Mouse (Mus musculus) macrophage (primary cell): Measurements from ENCODE around the gene Kifc3. TPM values are rescaled to one million over a fixed set of nuclear protein-coding genes. Genes with fewer than 3 reads are reported as not detected.
"Not testable (repeated sequence)": the region's sequence is repeated elsewhere in the genome, so short reads cannot be mapped to it uniquely, and the experiment has no call there.

Experiments used
- H3K27ac ChIP-seq: fragments of 350-480 bp; formaldehyde crosslinking; 2 replicates; pipeline ENCODE4 v1.9.0; 2021
- H3K36me3 ChIP-seq: fragments of 350-480 bp; formaldehyde crosslinking; 2 replicates; pipeline ENCODE4 v1.9.0; 2021; ENCODE audit errors: inconsistent target
- H3K4me3 ChIP-seq: fragments of 350-480 bp; formaldehyde crosslinking; 2 replicates; pipeline ENCODE4 v1.9.0; 2021; ENCODE audit errors: inconsistent target
- H3K79me2 ChIP-seq: fragments of 350-480 bp; formaldehyde crosslinking; 2 replicates; pipeline ENCODE4 v1.9.0; 2021; ENCODE audit errors: inconsistent target
- WGBS: methylation state at CpG from one replicate; pipeline ENCODE4 v1.1.7; 2026; ENCODE audit warnings: inconsistent platforms; ENCODE audit not compliant: missing documents; 5-methylcytosine and 5-hydroxymethylcytosine counted together
- polyA plus RNA-seq: library from polyadenylated mRNA; stranded (reverse); fragments of 250-400 nt; gene quantifications from 3 replicates; pipeline ENCODE4 v1.2.4, GENCODE M21; 2018; ENCODE audit warnings: inconsistent platforms

The Kifc3 gene
- polyA plus RNA-seq, 1 experiment from 2014 or later = 5.6 TPM

DNA sequence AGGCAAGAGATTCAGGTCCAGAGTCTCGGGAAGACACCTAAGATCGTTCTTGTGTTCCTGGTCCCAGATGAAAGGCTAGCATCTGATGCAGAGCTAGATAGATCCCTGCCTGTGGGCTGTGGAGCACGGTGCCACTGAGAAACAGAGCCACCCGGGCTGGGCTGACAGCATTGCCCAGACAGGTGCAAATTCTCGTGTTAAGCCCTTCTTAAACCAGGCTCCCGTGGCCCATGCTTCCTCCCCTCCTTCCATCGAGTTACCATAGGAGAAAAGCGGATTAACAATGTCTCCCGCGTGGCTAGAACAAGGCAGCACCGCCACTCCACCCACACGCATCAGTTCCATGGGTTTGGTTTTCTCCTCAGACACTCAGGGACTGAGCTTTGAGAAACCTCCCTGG, 18.4 kb downstream of the Kifc3 start:
- Histone ChIP-seq H3K36me3 (no peaks in the 10 kb centered on the region), H3K4me3 (no peak overlapping the region), H3K79me2 (no peaks in the 10 kb centered on the region), H3K27ac (no peak overlapping the region)
- WGBS = 86% methylated on average over 12 of the region's 12 CpGs

DNA sequence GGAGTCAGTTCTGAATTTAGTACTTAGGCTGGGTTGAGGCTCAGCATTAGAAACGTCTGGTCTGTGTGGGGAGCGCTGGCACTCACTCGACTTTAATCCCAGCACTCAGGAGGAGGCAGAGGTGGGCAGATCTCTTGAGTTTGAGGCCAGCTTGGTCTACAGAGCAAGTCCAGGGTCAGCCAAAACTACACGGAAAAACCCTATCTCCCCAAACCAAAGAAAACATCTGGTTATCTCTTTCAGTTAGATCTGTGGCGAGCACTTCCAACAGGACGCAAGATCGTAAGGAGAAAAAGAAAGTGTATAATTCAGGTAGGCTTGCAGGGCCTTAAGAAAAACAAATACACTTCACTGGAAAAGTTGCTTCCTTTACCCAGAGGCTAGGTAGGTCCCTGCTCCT, 20.8 kb downstream of the Kifc3 start:
- 72% methylated on average over 7 of the region's 7 CpGs for WGBS
- Histone ChIP-seq H3K36me3 (no peaks in the 10 kb centered on the region), H3K4me3 (no peak overlapping the region), H3K27ac (no peak overlapping the region), H3K79me2 (no peaks in the 10 kb centered on the region)

DNA sequence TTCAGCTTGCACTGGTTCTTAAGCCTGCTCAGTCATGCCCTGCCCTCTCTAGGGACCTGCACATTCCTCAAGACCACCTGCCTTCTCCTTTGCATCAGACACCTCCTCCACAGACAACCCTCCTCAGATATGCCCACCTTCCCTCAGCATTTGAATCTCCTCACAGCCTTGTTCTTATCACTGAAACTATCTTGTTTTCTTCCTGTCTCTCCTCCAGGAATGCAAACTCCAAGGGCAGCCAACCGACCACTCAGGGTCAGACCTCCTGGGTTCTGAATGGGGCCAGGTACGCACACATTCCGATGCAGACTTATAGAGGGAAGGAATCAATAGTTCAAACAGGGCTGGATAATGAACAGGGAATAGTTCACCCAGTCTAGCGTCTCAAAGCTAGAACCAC, 24.4 kb downstream of the Kifc3 start:
- H3K4me3 ChIP-seq = no peak overlapping the region
- no peak overlapping the region for H3K27ac ChIP-seq
- no peaks in the 10 kb centered on the region for H3K79me2 ChIP-seq
- 80% methylated on average over 4 of the region's 4 CpGs for WGBS
- no peaks in the 10 kb centered on the region for H3K36me3 ChIP-seq

DNA sequence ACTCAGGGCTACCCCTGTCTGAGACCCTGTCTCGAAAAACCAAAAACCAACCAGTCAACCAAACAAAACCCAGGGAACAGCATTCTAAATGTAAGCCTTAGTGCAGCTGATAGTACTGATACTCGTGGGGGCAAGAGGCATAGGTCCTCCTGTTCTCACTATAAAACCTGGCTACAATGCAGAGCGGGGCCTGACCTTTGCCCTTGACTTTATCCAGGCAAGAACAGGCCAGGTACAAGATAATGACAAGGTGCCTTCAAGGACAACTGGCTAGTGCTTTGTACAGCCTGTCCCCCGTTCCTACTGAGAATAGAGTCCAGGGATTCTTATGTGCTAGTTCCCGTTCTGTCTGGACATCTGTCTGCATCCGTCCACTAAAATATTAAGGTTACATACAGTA, 25.6 kb downstream of the Kifc3 start:
- WGBS = 93% methylated on average over 6 of the region's 6 CpGs
- no peak overlapping the region for H3K27ac ChIP-seq
- H3K4me3 ChIP-seq = no peak overlapping the region
- H3K79me2 ChIP-seq = no peaks in the 10 kb centered on the region
- H3K36me3 ChIP-seq = no peaks in the 10 kb centered on the region

DNA sequence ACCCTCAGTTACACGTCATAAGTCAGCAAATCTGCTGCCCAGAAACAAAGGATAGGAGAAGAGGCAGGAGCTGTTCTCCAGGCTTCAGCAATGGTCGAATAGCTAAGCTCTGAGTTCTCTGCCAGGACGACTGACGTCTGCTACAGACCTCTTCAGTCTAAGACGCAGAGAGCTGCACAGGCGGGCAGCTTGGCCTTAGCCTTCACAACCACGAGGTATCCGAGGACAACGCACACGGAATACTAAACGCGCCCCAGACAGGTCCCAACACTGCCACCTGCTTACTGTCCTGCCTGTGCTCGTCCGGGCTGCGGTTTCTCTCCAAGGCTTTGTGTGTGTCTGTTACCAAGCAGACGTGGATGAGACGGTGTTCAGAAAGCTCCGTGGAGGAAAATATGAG, 26.8 kb downstream of the Kifc3 start:
- Histone ChIP-seq H3K4me3 (no peak overlapping the region), H3K79me2 (no peaks in the 10 kb centered on the region), H3K36me3 (no peaks in the 10 kb centered on the region), H3K27ac (no peak overlapping the region)
- 83% methylated on average over 18 of the region's 18 CpGs for WGBS

DNA sequence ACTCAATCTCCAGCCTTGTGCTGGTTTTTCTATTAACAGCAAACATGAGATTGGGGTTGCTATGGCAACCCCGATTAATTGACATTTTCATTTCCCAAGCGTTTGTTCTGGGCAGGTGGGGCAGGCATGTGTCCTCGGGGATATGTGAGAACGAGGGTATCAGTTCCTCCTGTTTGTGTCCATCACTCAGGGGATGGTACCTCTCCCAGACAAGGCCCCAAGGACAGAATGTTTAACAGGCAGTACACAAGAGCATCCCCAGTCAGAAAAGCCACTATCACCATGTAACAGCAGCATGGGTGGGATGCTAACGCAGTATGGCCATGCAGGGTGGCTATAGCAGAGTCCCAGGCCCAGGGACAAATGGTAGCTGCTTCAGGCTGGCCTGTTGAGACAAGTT, 27.3 kb downstream of the Kifc3 start:
- Histone ChIP-seq H3K27ac (no peak overlapping the region), H3K4me3 (no peak overlapping the region), H3K36me3 (no peaks in the 10 kb centered on the region), H3K79me2 (no peaks in the 10 kb centered on the region)
- 87% methylated on average over 5 of the region's 5 CpGs for WGBS

DNA sequence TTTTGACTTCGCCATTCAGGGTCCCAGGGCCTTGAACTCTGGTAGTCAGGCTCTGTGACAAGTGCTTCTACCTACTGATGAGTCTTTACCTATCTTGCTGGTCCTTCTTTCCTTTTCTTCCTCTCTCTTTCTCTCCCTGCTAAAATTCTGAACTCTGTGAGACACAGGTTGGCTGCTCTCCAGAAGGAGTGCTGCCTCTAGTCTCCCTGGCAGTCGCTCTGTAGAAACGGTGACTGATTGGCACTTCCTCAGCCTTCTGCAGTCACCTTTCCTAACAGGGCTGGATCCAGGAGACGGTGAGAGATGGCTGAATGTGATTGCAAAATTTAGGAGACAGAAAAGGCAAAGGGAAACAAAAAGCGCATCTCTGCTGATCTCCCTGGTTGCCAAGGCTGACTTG, 30.2 kb downstream of the Kifc3 start:
- Histone ChIP-seq H3K4me3 (no peak overlapping the region), H3K36me3 (no peaks in the 10 kb centered on the region), H3K79me2 (no peaks in the 10 kb centered on the region), H3K27ac (no peak overlapping the region)
- 54% methylated on average over 5 of the region's 5 CpGs for WGBS

DNA sequence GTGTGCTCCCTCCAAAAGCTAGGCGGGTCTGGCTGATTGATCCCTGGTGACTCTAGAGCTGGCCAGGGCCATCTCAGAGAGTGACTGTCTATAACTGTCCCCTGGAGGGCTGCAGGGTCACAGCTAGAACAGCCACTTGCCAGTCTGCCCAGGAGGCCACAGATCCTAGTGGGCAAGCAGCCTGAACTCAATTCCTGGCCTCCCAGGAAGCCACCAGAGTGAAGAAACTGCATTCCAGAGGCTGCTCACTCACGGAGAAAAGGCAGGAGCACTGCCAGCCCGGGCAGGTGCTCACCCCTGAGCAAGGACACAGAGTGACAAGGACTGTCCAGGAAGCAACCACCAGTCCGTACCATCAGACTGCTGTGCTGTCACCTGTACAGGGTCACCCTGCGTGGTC, 34.9 kb downstream of the Kifc3 start:
- 93% methylated on average over 5 of the region's 5 CpGs for WGBS
- H3K4me3 ChIP-seq = no peak overlapping the region
- no peak overlapping the region for H3K27ac ChIP-seq
- H3K79me2 ChIP-seq = no peaks in the 10 kb centered on the region
- H3K36me3 ChIP-seq = no peaks in the 10 kb centered on the region

DNA sequence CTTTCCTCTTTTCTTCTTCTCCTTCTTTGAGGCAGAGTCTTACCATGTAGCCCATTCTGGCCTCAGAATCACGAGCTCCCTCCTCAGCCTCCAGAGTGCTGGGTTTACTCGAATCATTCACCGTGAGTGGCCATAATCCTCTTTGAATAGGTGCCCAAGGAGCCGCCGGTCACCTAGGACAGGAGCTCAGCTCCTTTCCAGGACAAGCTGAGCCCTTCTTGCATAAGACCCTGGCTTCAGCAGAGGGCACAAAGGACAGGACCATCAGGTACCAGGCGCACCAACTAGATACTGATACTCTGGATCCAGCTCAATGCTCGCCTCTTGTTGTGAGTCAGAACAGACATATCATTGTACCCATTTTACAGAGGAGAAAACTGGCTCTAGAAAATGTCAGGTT, 36.2 kb downstream of the Kifc3 start:
- no peaks in the 10 kb centered on the region for H3K79me2 ChIP-seq
- H3K4me3 ChIP-seq = no peak overlapping the region
- H3K27ac ChIP-seq = no peak overlapping the region
- H3K36me3 ChIP-seq = no peaks in the 10 kb centered on the region
- WGBS = 90% methylated on average over 7 of the region's 7 CpGs

DNA sequence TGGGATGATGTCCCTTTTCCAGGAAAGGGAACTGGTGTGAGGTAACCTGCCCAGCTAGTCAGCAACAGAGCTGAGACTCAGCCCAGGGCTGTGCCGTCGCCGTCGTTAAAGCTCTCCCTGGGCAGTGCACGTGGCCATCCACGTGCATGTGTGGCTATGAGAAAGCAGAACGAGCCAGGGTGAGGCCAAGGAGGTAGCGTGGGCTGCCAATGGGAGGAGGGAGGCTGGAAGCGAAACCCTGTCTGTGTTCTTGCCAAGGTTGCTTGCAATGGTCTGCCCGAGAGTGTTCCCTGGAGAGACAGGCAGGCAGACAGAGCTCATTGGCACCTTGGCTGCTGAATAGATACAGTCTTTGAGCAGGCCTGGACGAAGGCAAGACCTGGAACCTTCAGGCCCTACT, 36.7 kb downstream of the Kifc3 start:
- 42% methylated on average over 11 of the region's 11 CpGs for WGBS
- Histone ChIP-seq H3K27ac (no peak overlapping the region), H3K36me3 (no peaks in the 10 kb centered on the region), H3K4me3 (no peak overlapping the region), H3K79me2 (no peaks in the 10 kb centered on the region)

DNA sequence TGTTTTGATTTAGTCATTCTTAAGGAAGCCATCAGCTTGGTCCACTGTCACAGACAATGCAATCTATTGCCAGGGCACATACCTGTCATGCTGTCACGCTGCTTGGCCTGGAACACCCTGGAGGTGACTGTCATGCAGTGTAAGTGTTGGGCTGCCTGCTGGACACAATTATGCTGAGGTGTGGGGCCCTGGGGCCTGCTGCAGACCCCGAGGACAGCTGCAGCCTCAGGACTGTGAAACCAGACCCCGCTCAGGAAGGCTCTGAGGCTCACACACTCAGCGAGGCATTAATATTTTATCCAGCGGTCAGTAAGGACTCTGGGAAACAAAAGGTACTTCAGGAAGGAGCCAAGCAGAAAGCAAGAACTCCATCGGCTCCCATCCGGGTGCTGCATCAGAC, 38.1 kb downstream of the Kifc3 start:
- H3K79me2 ChIP-seq = no peaks in the 10 kb centered on the region
- no peak overlapping the region for H3K27ac ChIP-seq
- H3K4me3 ChIP-seq = no peak overlapping the region
- H3K36me3 ChIP-seq = no peaks in the 10 kb centered on the region
- 78% methylated on average over 7 of the region's 7 CpGs for WGBS

DNA sequence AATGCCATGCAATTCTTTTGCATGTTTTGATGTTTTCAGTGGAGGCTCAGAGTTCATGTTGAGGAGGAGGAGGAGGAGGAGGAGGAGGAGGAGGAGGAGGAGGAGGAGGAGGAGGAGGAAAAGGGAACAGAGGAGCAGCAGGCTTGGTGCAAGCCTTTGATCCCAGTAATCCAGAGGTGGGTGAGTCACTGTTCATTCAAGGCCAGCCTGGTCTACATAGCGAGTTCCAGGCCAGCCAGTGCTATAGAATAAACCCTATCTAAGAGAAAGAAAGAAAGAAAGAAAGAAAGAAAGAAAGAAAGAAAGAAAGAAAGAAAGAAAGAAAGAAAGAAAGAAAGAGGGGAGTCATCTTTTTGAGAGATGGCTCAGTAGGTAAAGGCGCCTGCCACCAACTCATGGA, 38.6 kb downstream of the Kifc3 start:
- H3K79me2 ChIP-seq, H3K27ac ChIP-seq: not testable (repeated sequence)
- 100% methylated on average over 1 of the region's 2 CpGs for WGBS

DNA sequence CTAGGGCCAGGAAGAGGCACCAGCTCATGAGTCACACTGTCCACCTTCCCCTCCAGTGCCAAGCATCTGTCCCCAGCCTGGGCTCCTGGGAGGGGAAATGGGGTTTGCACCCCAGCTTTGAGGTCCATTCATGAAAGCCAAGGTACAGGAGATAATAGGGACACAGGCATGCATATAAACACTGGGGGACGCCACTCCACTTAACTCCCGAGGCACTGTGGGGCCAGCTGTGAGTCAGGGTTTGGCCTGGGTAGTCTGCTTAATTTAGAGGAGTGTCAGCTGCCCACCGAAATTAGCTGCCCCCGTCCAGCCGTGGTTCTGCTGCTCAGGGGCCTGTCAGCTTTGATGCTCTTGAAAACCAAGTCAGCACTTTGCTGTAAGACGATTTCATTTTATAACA, 39.8 kb downstream of the Kifc3 start:
- Histone ChIP-seq H3K4me3 (no peak overlapping the region), H3K79me2 (no peaks in the 10 kb centered on the region), H3K36me3 (no peaks in the 10 kb centered on the region), H3K27ac (no peak overlapping the region)
- 74% methylated on average over 6 of the region's 6 CpGs for WGBS

More for the DNA sequence above, 38.6 kb downstream of the Kifc3 start:
- not testable (repeated sequence) for H3K36me3 ChIP-seq, H3K4me3 ChIP-seq

DNA sequence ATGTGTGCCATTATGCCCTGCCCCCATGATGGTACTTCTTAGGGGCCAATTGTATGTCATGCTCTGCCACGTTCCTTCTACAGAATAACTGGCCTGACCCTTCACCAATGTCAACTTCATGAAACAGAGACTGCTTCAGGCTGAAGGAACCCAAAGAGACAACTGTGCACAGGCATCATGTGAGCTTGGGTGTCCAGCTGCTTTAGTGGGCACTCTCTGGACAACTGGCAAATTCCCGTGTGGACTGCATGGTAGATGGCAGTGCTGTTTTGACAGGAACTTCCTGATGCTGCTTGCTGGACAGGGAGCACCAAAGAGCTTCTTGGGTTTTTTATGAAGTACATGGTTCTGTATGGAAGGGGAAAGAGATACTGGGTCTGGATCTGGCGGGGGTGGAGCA, 43.3 kb downstream of the Kifc3 start:
- no peak overlapping the region for H3K4me3 ChIP-seq
- no peaks in the 10 kb centered on the region for H3K36me3 ChIP-seq
- H3K27ac ChIP-seq = no peak overlapping the region
- WGBS = 90% methylated on average over 3 of the region's 3 CpGs
- H3K79me2 ChIP-seq = no peaks in the 10 kb centered on the region

DNA sequence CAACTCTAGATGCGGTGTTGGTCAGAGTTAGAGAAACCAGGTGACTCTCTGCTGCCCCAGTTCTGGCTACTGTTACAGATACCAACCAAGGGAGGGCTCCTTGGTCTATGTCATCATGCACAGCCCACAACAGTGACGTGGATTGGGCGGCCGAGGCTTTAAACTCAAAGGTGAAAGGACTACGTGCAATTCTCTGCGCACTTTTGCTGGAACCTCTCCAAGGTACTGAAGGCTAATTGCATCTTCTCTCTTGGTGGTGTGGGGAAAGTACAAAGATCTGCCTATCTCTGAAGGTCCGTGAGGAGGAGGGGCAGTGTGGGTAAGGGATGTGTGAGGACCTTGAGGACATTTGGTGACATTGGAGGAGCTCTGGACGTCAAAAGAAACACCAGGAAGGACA, 44.0 kb downstream of the Kifc3 start:
- no peak overlapping the region for H3K4me3 ChIP-seq
- H3K36me3 ChIP-seq = no peaks in the 10 kb centered on the region
- H3K27ac ChIP-seq = no peak overlapping the region
- WGBS = 82% methylated on average over 8 of the region's 8 CpGs
- no peaks in the 10 kb centered on the region for H3K79me2 ChIP-seq

DNA sequence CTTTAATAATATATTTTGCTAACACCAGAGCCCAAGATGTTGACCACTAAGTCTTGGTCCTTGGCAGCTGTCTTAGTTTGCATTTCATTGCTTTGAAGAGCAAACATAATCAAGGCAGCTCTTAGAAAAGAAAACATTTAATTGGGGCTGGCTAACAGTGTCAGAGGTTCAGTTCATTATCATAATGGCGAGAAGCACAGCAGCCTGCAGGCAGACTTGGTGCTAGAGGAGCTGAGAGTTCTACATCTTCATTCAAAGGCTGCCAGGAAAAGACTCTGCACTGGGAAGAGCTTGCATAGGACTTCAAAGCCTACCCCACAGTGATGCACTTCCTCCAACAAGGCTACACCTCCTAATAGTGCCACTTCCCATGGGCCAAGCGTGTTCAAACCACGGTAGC, 45.5 kb downstream of the Kifc3 start:
- WGBS = 71% methylated on average over 3 of the region's 3 CpGs
- H3K79me2 ChIP-seq = no peaks in the 10 kb centered on the region
- H3K27ac ChIP-seq = no peak overlapping the region
- H3K36me3 ChIP-seq = no peaks in the 10 kb centered on the region
- no peak overlapping the region for H3K4me3 ChIP-seq
